Mouse (Mus musculus) MEL (cell line): Measurements from ENCODE around the gene 2510002D24Rik. TPM values are rescaled to one million over a fixed set of nuclear protein-coding genes. Genes with fewer than 3 reads are reported as not detected.

Experiments used
- DNase-seq: peaks from one replicate; pipeline ENCODE4 v3.0.0; 2011; ENCODE audit warnings: low read depth, low spot score
- H3K27ac ChIP-seq: 2 replicates; pipeline ENCODE4 v1.5.1; 2012; ENCODE audit warnings: low read depth, mild to moderate bottlenecking, control low read depth, low read length, moderate library complexity; ENCODE audit not compliant: control insufficient read depth
- H3K27me3 ChIP-seq, 2 experiments: fragments of 150-350 bp in 1 of 2; sonication (generic) in 1 of 2; 2 replicates each; pipeline ENCODE4 v1.6.1; 2012; ENCODE audit warnings: low read length in 2 of 2, mild to moderate bottlenecking in 2 of 2, improper control_type of control experiment in 1 of 2, moderate library complexity in 1 of 2; ENCODE audit not compliant: insufficient read depth in 2 of 2, control insufficient read depth in 1 of 2
- H3K36me3 ChIP-seq, 2 experiments: 2 replicates each; pipeline ENCODE4 v1.6.1; 2012 to 2014; ENCODE audit warnings: low read length in 2 of 2, improper control_type of control experiment in 1 of 2, inconsistent platforms in 1 of 2, mild to moderate bottlenecking in 1 of 2; ENCODE audit not compliant: insufficient read depth in 2 of 2, control insufficient read depth in 1 of 2
- H3K4me1 ChIP-seq, 2 experiments: fragments of 150-350 bp in 1 of 2; sonication (generic) in 1 of 2; 2 replicates each; pipeline ENCODE4 v1.6.1; 2012; ENCODE audit warnings: low read length in 2 of 2, improper control_type of control experiment in 1 of 2, mild to moderate bottlenecking in 1 of 2; ENCODE audit not compliant: insufficient read depth in 2 of 2, control insufficient read depth in 1 of 2
- H3K4me3 ChIP-seq, 2 experiments: fragments of 150-350 bp in 1 of 2; sonication (generic) in 1 of 2; 2 replicates each; pipeline ENCODE4 v1.5.1; 2012; ENCODE audit warnings: low read depth in 2 of 2, low read length in 2 of 2, mild to moderate bottlenecking in 2 of 2, moderate library complexity in 2 of 2, control low read depth in 1 of 2, improper control_type of control experiment in 1 of 2; ENCODE audit not compliant: control insufficient read depth in 1 of 2, insufficient read depth in 1 of 2
- H3K79me2 ChIP-seq: 2 replicates; pipeline ENCODE4 v1.6.1; 2012; ENCODE audit warnings: mild to moderate bottlenecking, low read length, moderate library complexity; ENCODE audit not compliant: control insufficient read depth, poor library complexity, insufficient read depth
- H3K9ac ChIP-seq: 2 replicates; pipeline ENCODE4 v1.6.1; 2012; ENCODE audit warnings: low read depth, mild to moderate bottlenecking, control low read depth, low read length, moderate library complexity; ENCODE audit not compliant: control insufficient read depth, poor library complexity, severe bottlenecking
- H3K9me3 ChIP-seq: fragments of 150-350 bp; sonication (generic); replicated peaks from 2 replicates; pipeline ENCODE4 v1.6.1; 2012; ENCODE audit warnings: mild to moderate bottlenecking, low read length, improper control_type of control experiment, moderate library complexity; ENCODE audit not compliant: insufficient read depth
- CHD2 ChIP-seq: IDR thresholded peaks from 2 replicates; pipeline ENCODE4 v1.6.1; 2011; ENCODE audit warnings: low read length, improper control_type of control experiment
- CTCF ChIP-seq, 3 experiments: IDR thresholded peaks in 2 of 3; conservative IDR thresholded peaks in 1 of 3; 2 replicates each; pipeline ENCODE4 v1.5.1; 2011 to 2012; ENCODE audit warnings: low read length in 3 of 3, low read depth in 2 of 3, mild to moderate bottlenecking in 2 of 3, improper control_type of control experiment in 1 of 3, inconsistent platforms in 1 of 3, mixed read lengths in 1 of 3, moderate library complexity in 1 of 3; ENCODE audit not compliant: control insufficient read depth in 1 of 3, insufficient read depth in 1 of 3, poor library complexity in 1 of 3, severe bottlenecking in 1 of 3
- E2F4 ChIP-seq: IDR thresholded peaks from 2 replicates; pipeline ENCODE4 v1.6.1; 2011; ENCODE audit warnings: low read depth, low read length, improper control_type of control experiment, borderline replicate concordance
- ELF1 ChIP-seq: IDR thresholded peaks from 2 replicates; pipeline ENCODE4 v1.6.1; 2014; ENCODE audit warnings: low read depth, mild to moderate bottlenecking, inconsistent platforms, low read length, improper control_type of control experiment, moderate library complexity
- ETS1 ChIP-seq: IDR thresholded peaks from 2 replicates; pipeline ENCODE4 v1.6.1; 2012; ENCODE audit warnings: low read depth, mild to moderate bottlenecking, inconsistent platforms, low read length, improper control_type of control experiment, moderate library complexity
- GABPA ChIP-seq: IDR thresholded peaks from 2 replicates; pipeline ENCODE4 v1.6.1; 2012; ENCODE audit warnings: low read depth, mild to moderate bottlenecking, inconsistent platforms, low read length, improper control_type of control experiment, moderate library complexity
- GATA1 ChIP-seq: IDR thresholded peaks from 2 replicates; pipeline ENCODE4 v1.6.1; 2011; ENCODE audit warnings: low read depth, low read length, improper control_type of control experiment
- HCFC1 ChIP-seq: IDR thresholded peaks from 2 replicates; pipeline ENCODE4 v1.6.1; 2012; ENCODE audit warnings: low read depth, mild to moderate bottlenecking, inconsistent platforms, low read length, improper control_type of control experiment, moderate library complexity
- MAFK ChIP-seq: IDR thresholded peaks from 2 replicates; pipeline ENCODE4 v1.6.1; 2011; ENCODE audit warnings: low read depth, mild to moderate bottlenecking, low read length, improper control_type of control experiment, borderline replicate concordance
- MAX ChIP-seq: IDR thresholded peaks from 2 replicates; pipeline ENCODE4 v1.6.1; 2011; ENCODE audit warnings: low read length, improper control_type of control experiment
- MAZ ChIP-seq: IDR thresholded peaks from 2 replicates; pipeline ENCODE4 v1.6.1; 2012; ENCODE audit warnings: low read depth, mild to moderate bottlenecking, inconsistent platforms, low read length, improper control_type of control experiment
- MEF2A ChIP-seq: IDR thresholded peaks from 2 replicates; pipeline ENCODE4 v1.6.1; 2014; ENCODE audit warnings: low read depth, mild to moderate bottlenecking, inconsistent platforms, low read length, improper control_type of control experiment; ENCODE audit not compliant: poor library complexity, insufficient replicate concordance, severe bottlenecking; ENCODE audit errors: extremely low read depth
- MXI1 ChIP-seq: IDR thresholded peaks from 2 replicates; pipeline ENCODE4 v1.6.1; 2011; ENCODE audit warnings: mild to moderate bottlenecking, low read depth, low read length, improper control_type of control experiment
- MYB ChIP-seq: IDR thresholded peaks from 2 replicates; pipeline ENCODE4 v1.6.1; 2011; ENCODE audit warnings: mild to moderate bottlenecking, low read depth, low read length, improper control_type of control experiment
- MYC ChIP-seq: IDR thresholded peaks from 2 replicates; pipeline ENCODE4 v1.6.1; 2011; ENCODE audit warnings: low read depth, mild to moderate bottlenecking, low read length, improper control_type of control experiment, moderate library complexity
- NELFE ChIP-seq: IDR thresholded peaks from 2 replicates; pipeline ENCODE4 v1.6.1; 2011; ENCODE audit warnings: low read depth, low read length, improper control_type of control experiment
- POLR2A ChIP-seq, 2 experiments: IDR thresholded peaks; 2 replicates each; pipeline ENCODE4 v1.6.1; 2011 to 2012; ENCODE audit warnings: low read length in 2 of 2, mild to moderate bottlenecking in 2 of 2, control low read depth in 1 of 2, improper control_type of control experiment in 1 of 2, low read depth in 1 of 2, moderate library complexity in 1 of 2; ENCODE audit not compliant: control insufficient read depth in 1 of 2, insufficient read depth in 1 of 2, poor library complexity in 1 of 2
- POLR2AphosphoS5 ChIP-seq: IDR thresholded peaks from 2 replicates; pipeline ENCODE4 v1.6.1; 2012; ENCODE audit warnings: low read depth, borderline replicate concordance, mild to moderate bottlenecking, inconsistent platforms, low read length, moderate library complexity, mixed read lengths
- RCOR1 ChIP-seq: IDR thresholded peaks from 2 replicates; pipeline ENCODE4 v1.6.1; 2012; ENCODE audit warnings: low read depth, mild to moderate bottlenecking, inconsistent platforms, low read length, improper control_type of control experiment
- SIN3A ChIP-seq: IDR thresholded peaks from 2 replicates; pipeline ENCODE4 v1.6.1; 2012; ENCODE audit warnings: low read length, improper control_type of control experiment, inconsistent platforms
- SMC3 ChIP-seq: IDR thresholded peaks from 2 replicates; pipeline ENCODE4 v1.6.1; 2011; ENCODE audit warnings: low read depth, low read length, improper control_type of control experiment
- TCF12 ChIP-seq: IDR thresholded peaks from 2 replicates; pipeline ENCODE4 v1.6.1; 2014; ENCODE audit warnings: low read depth, mild to moderate bottlenecking, inconsistent platforms, low read length, improper control_type of control experiment, moderate library complexity
- UBTF ChIP-seq: IDR thresholded peaks from 2 replicates; pipeline ENCODE4 v1.6.1; 2012; ENCODE audit warnings: low read depth, mild to moderate bottlenecking, inconsistent platforms, low read length, improper control_type of control experiment, moderate library complexity, borderline replicate concordance; ENCODE audit not compliant: insufficient read depth
- USF1 ChIP-seq: IDR thresholded peaks from 2 replicates; pipeline ENCODE4 v1.6.1; 2014; ENCODE audit warnings: low read depth, mild to moderate bottlenecking, inconsistent platforms, low read length, improper control_type of control experiment, moderate library complexity
- USF2 ChIP-seq, 2 experiments: IDR thresholded peaks; 2 replicates each; pipeline ENCODE4 v1.6.1; 2011 to 2012; ENCODE audit warnings: improper control_type of control experiment in 2 of 2, low read length in 2 of 2, borderline replicate concordance in 1 of 2, inconsistent platforms in 1 of 2, low read depth in 1 of 2, mild to moderate bottlenecking in 1 of 2; ENCODE audit not compliant: insufficient read depth in 1 of 2
- ZC3H11A ChIP-seq: IDR thresholded peaks from 2 replicates; pipeline ENCODE4 v1.6.1; 2012; ENCODE audit warnings: low read depth, mild to moderate bottlenecking, inconsistent platforms, low read length, improper control_type of control experiment
- ZKSCAN1 ChIP-seq: IDR thresholded peaks from 2 replicates; pipeline ENCODE4 v1.6.1; 2012; ENCODE audit warnings: low read depth, mild to moderate bottlenecking, inconsistent platforms, low read length, improper control_type of control experiment, moderate library complexity
- ZMIZ1 ChIP-seq: IDR thresholded peaks from 2 replicates; pipeline ENCODE4 v1.6.1; 2012; ENCODE audit warnings: low read depth, mild to moderate bottlenecking, inconsistent platforms, low read length, improper control_type of control experiment, moderate library complexity
- ZNF384 ChIP-seq: IDR thresholded peaks from 2 replicates; pipeline ENCODE4 v1.6.1; 2012; ENCODE audit warnings: low read depth, mild to moderate bottlenecking, inconsistent platforms, low read length, improper control_type of control experiment
- polyA plus RNA-seq, 2 experiments: library from polyadenylated mRNA; stranded (reverse) in 1 of 2; unstranded in 1 of 2; fragments of >175 nt in 1 of 2; fragments of >200 nt in 1 of 2; gene quantifications; 2 replicates each; pipeline versions ENCODE4 v1.2.1 to v1.2.4; 2012; ENCODE audit warnings: low replicate concordance in 2 of 2, low read depth in 1 of 2; ENCODE audit not compliant: insufficient read length in 2 of 2, insufficient read depth in 1 of 2, missing spikeins in 1 of 2
- total RNA-seq: library from RNA; depleted of rRNA; stranded (reverse); fragments of 300-350 nt; gene quantifications from 2 replicates; pipeline ENCODE4 v1.2.3, GENCODE M21; 2012

2510002D24Rik gene
- total and polyA plus RNA-seq, 3 experiments: 25.3 to 33.0 TPM; not detected in 1

- TF ChIP-seq MYB (peak; percentile 50; the same call in 1 of the 2 replicates), ZC3H11A (no peak), MYC (0 out of 2 replicates have a peak, but pooled peaks have one; percentile 34), CHD2 (peak; percentile 95), GABPA (no peak), RCOR1 (peak; percentile 49), CTCF (IDR thresholded peaks at IDR 0.05 in 2 of 3, conservative IDR thresholded peaks at IDR 0.05 in 1 of 3; ENCODE audit: control insufficient read depth in 1 of 3, insufficient read depth in 1 of 3, low read depth in 2 of 3, low read length in 3 of 3, poor library complexity in 1 of 3, severe bottlenecking in 1 of 3) (no peak), ZKSCAN1 (no peak), MEF2A (no peak), ETS1 (peak; percentile 39; the same call in 1 of the 2 replicates), MXI1 (peak; percentile 67), USF2 (IDR thresholded peaks at IDR 0.05; ENCODE audit: borderline replicate concordance in 1 of 2, insufficient read depth in 1 of 2, low read depth in 1 of 2, low read length in 2 of 2) (no peak), MAZ (peak; percentile 71), ZMIZ1 (peak; percentile 81), UBTF (no peak)
Observed at GRCm38 (mm10) chr16:18811468-18812384, 24.7 kb upstream of the 2510002D24Rik start, which contains the start of the genes Ufd1 and Cdc45 (continued).

- peaks cover 3 to 5% of the 10 kb centered on the region in 2 experiments for H3K36me3 ChIP-seq
Observed at GRCm38 (mm10) chr16:18812385-18812910, 23.9 kb upstream of the 2510002D24Rik start.

More at GRCm38 (mm10) chr16:18812385-18812910, 23.9 kb upstream of the 2510002D24Rik start:
- H3K27ac ChIP-seq: peak overlapping the region; percentile 91
- H3K27me3 ChIP-seq: no peaks in the 10 kb centered on the region
- H3K9ac ChIP-seq: peak overlapping the region; percentile 96
- DNase-seq: no peak
- peaks cover 0 to 3% of the 10 kb centered on the region in 2 experiments; a peak in 2 of 4 replicates for H3K4me1 ChIP-seq
- H3K79me2 ChIP-seq: peaks cover 30% of the 10 kb centered on the region
- H3K9me3 ChIP-seq: no peaks in the 10 kb centered on the region
- H3K4me3 ChIP-seq: peak overlapping the region; percentile 80 to 99
- TF ChIP-seq MYC (no peak), SMC3 (no peak), E2F4 (no peak), RCOR1 (no peak), HCFC1 (no peak), ZMIZ1 (no peak), SIN3A (no peak), GATA1 (no peak), TCF12 (0 out of 2 replicates have a peak, but pooled peaks have one; percentile 12), ELF1 (no peak), MAFK (no peak), POLR2AphosphoS5 (no peak), USF1 (no peak), MYB (no peak), MAX (0 out of 2 replicates have a peak, but pooled peaks have one; percentile 39), ZNF384 (no peak), NELFE (no peak), ETS1 (no peak; the same call in 1 of the 2 replicates), POLR2A (IDR thresholded peaks at IDR 0.05; ENCODE audit: control insufficient read depth in 1 of 2, insufficient read depth in 1 of 2, low read depth in 1 of 2, low read length in 2 of 2, poor library complexity in 1 of 2) (peak in 1 of 2 experiments; percentile 49; a peak in 1 of 4 replicates)
